Mouse (Mus musculus) adrenal gland, postnatal 36 days (tissue): ENCODE results near the gene Nxph4. TPM values are rescaled to one million over a fixed set of nuclear protein-coding genes. Genes with fewer than 3 reads are reported as not detected.

Source experiments
- DNase-seq, 2 experiments: peaks; one replicate each; pipeline ENCODE4 v3.0.0; 2021; ENCODE audit warnings: mixed read lengths in 1 of 2
- total RNA-seq, 2 experiments: library from RNA; stranded (reverse); gene quantifications; 2 replicates each; pipeline ENCODE4 v1.2.3; 2021

Gene Nxph4
- total RNA-seq, 2 experiments from 2014 or later, result 5.0 to 6.3 TPM

GRCm38 (mm10) chr10:127515271-127515982 lies 18.9 kb downstream of the Nxph4 start:
- DNase-seq, result no peak

DNA sequence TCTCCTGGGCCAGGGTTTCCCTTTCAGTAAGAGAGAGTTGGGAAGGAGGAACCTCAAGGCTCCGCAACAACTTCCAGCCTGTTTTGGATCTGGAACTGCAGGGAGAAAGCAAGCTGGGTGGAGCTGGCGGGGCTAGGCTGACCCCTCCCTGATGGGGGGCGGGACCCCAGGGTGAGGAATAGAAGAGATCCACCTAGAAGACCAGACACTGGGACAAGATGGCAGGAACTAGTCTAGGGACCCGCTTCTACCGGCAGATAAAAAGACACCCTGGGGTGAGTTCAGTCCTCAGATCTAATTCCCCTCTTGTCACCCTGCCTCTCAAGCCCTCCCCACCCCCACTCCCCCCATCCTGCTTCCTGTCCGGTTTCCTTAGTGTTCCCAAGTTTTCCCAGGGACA lies 19.6 kb downstream of the Nxph4 start, which contains the start of gene Ndufa4l2:
TSS of gene Ndufa4l2 (plus strand) at position 204 of the 400 bp plus-strand sequence.
- DNase-seq, result peak in 1 of 2 experiments; percentile 43

GRCm38 (mm10) chr10:127514111-127514698 lies 20.2 kb downstream of the Nxph4 start:
- DNase-seq, result no peak

- no peak for DNase-seq
Observed at GRCm38 (mm10) chr10:127513501-127514091, 20.8 kb downstream of the Nxph4 start.

DNA sequence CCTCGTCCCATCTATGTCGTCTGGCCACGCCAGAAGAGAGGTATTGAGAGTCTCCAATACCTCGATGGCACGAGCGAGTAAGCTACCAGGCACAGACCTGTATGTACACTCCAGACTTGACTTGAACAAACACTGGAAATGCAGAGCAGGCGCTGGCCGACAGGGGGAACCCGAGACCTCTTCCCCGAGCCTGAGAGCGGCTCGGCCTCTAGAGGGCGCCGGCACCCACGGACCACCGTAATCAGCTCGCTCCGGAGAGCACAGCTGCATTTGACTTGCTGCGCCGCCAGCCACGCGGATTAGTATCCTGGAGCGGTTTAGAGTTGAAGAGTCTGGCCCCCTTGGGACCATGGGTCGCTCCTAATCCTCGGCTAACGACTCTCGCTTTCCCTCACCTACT lies 21.5 kb downstream of the Nxph4 start:
- DNase-seq, result peak; percentile 94 to 95

GRCm38 (mm10) chr10:127512307-127512666 lies 22.1 kb downstream of the Nxph4 start:
- DNase-seq, result no peak

DNA sequence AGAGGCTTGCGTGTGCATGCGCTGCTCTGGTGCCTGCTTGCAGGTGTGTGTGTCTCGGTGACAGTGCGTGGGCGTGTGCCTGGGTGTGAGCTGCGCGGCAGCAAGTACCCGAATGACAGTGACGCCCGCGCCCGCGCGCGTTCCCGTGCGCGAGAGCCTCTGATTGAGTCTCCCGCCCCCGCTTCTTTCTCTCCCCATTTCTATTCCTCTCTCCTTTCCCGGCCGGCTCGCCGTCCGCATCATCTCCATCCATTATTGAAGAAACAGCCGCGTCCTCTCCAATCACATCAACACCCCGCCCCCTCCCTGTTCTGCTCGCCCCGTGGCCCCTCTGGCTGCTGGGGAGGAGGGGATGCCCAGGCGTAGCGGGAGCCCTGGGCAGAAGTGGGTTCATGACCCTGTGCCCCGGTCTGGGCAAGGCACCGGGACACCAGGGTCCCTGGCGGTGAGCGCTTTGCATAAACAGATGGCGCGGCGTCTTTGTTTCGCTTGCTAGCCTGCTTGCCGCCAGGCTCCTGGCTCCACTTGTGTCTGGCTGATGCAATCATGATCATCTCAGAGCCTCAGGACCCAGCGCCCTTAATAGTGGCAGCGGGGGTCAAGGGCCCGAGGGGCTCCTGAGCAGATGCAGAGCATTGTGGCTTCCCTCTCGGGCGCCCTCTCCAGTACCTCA lies 22.6 kb downstream of the Nxph4 start:
- DNase-seq, result peak; percentile 37 to 53

DNA sequence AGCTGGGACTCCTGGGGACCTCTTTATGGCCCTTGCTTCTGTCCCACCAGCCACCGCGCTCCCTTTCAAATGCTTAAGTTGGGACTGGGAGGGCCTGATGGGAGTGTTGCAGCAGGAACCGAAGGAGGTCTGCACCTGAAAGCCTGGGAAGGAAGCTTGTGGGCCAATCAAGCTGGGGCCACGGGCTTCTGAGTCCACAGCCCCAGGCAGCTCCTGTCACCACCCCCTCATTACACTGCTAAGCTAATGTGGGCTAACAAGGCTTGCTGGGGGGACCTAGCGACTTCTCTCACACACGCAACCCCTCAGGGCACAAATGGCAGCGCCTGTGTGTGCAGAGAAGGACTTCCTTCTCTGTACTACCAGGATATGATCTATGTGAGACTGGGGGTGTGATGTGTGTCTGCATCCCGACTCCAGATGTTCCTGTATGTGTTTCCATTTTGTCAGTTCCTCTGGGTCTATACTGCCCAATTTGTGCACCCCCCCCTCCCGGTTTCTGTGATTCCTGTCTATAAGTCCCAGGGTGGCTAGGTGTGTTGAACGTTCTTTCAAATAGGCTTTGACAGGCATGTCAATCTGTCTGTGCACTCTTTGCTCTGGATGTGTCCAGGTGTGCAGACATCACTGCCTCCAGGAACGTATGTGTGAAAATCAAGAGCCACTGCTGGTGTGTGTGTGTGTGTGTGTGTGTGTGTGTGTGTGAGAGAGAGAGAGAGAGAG lies 23.3 kb downstream of the Nxph4 start:
- DNase-seq, result no peak

- no peak for DNase-seq
Observed at GRCm38 (mm10) chr10:127509837-127510701, 24.3 kb downstream of the Nxph4 start.

GRCm38 (mm10) chr10:127509051-127509836 lies 25.1 kb downstream of the Nxph4 start:
- peak; percentile 83 to 88 for DNase-seq

DNA sequence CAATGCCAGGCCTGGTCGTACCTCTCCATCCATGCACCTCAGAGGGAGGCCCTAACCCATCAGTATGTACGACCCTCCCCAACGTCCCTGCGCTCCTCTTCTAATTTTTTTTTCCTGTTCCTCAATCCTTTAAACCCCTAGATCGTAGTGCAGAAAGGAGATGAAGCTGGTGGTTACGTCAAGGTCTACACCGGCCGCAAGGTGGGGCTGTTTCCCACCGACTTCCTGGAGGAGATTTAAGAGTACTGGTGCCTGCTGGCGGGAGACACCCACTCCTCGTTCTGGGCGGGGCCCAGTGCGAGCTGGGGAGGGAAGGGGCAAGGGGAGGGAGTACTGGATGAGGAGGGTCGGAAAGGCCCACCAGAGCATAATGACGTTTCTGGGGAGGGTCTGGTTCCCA lies 26.1 kb downstream of the Nxph4 start:
- DNase-seq, result peak; percentile 70 to 76

DNA sequence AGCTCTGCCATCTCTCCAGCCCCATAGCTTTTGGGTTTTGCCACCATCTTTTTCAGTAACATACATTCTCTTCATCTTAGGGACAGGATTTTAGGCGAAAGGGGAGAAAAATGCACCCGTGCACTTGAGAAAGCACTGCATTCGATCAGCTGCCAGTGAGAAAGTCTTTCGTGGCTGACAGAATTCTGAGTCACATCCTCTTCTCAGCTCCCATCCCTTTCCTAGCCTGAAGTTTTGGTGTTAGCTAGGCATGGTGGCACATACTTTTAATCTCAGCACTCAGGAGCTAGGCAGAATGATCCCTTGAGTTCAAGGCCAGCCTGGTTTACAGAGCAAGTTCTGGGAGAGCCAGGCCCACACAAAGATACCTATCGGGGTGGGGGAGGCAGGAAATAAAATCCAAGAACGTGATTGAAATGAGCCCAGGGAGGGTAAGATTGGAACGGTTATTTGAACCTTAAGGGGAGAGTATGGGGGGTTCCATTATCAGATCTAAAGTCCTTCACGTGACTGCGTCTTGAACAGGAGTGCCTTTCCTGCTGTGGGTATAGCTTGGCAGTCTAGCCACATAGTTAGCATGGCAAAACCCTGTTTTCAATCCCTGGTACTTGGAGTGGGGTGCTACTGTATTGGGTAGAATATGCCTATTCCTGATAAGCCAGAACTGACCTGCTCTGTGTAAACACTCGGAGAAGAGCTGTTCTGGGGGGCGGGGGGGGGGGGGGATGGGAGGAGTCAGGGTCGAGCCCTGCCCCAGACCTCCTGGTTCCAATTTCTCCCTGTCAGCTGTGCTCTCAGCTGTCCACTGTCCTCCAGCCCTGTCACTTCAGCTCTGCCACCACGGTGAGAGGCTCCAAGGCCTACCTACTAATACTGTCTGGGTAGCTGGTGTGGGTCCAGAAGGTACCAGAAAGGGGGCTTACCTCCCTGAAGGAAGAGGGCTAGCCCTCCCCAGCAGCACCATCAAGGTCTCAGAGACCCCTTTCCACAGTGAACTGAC lies 33.2 kb downstream of the Nxph4 start, which contains the start of gene Stac3:
TSS of gene Stac3 (plus strand) at position 793 of the 1,000 bp plus-strand sequence.
- no peak for DNase-seq

- no peak for DNase-seq
Observed at GRCm38 (mm10) chr10:127500042-127500441, 34.3 kb downstream of the Nxph4 start.

DNA sequence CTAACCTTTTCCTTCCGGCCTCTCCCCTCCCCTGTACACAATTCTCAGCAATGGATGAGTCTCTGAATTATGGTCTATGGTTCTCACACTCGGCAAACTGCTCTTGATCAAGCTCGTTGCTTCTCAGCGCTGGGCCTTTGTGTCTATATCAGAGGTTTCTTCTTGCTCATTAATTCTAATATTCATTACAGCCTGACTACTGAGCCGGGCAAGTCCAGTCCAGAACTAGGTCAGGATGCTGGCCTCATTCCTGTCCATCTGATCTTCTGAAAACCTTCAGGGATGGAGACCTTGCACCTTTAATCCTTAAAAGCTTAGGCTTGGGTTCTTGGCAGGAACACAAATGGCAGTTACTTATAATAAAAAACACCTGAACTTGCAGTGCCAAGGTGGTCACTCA lies 34.8 kb downstream of the Nxph4 start:
- no peak for DNase-seq

GRCm38 (mm10) chr10:127496156-127496555 lies 38.2 kb downstream of the Nxph4 start:
- no peak for DNase-seq

GRCm38 (mm10) chr10:127492118-127492517 lies 42.2 kb downstream of the Nxph4 start:
- peak; percentile 45 to 58 for DNase-seq

GRCm38 (mm10) chr10:127491128-127491512 lies 43.2 kb downstream of the Nxph4 start:
- no peak for DNase-seq

GRCm38 (mm10) chr10:127490160-127491127 lies 43.9 kb downstream of the Nxph4 start:
- DNase-seq, result no peak
